Mouse (Mus musculus): ENCODE results near the gene Itgav. TPM values are rescaled to one million over a fixed set of nuclear protein-coding genes. Genes with fewer than 3 reads are reported as not detected.

Itgav gene
- polyA plus RNA-seq, 1 experiment from 2014 or later, result 36.7 TPM

DNA sequence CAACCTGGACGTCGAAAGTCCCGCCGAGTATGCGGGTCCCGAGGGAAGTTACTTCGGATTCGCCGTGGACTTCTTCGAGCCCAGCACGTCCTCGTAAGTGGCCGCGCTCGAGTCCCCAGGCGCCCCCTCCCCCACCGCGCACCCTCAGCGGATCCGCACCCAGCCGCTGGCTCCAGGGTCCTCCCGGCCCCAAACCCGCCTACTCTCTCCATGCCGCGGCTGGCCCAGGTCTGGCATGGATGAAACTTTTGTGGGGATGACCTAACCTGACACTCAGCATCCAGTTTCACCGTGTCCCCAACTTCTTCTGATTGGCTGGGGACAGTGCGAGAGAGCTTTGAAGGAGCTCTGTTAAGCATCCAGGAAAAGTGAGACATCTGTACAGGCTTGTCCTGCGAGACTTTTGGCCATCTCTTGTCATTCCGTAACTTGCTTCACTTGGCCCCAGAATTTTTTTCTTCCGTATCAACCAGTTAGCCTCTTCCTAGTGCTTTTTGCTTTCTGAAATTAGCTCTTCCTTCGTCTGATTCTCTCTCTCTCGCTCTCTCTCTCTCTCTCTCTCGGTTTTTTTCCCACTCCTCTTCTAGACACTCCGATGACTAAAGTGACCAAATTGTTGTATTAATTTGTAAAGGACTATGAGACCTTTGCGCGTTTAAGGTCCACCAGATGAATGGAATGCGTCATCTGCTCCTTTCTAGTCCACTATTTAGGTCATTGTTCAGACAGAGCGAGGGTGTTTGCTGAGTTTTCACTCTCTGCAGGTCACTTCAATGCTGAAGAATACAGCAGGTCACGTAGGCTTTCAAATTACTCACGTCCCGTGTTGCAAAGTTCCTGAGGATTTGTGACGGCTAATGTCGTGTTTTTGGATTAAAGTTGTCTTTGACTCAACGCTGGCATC lies 882 bp downstream of the Itgav start:
- DNase-seq (ENCODE audit: low spot score), result no peak
- WGBS, result 4% methylated on average over 40 of the region's 44 CpGs
- Histone ChIP-seq H3K9ac (peak overlapping the region; percentile 77), H3K36me3 (replicated peaks; ENCODE audit: control insufficient read depth, insufficient read depth) (no peaks in the 10 kb centered on the region), H3K9me3 (ENCODE audit: control insufficient read depth, low read length) (no peaks in the 10 kb centered on the region), H3K27ac (peak overlapping the region; percentile 82), H3K27me3 (ENCODE audit: control insufficient read depth, insufficient read depth, low read length) (peaks cover 5% of the 10 kb centered on the region; the same call in 1 of the 2 replicates), H3K4me3 (replicated peaks; ENCODE audit: low read length) (peak overlapping the region; percentile 82), H3K4me2 (replicated peaks) (peak overlapping the region; percentile 97), H3K4me1 (replicated peaks; ENCODE audit: control insufficient read depth, insufficient read depth, low read length) (peaks cover 13% of the 10 kb centered on the region)
- peak; percentile 45 for ATAC-seq (ENCODE audit: low FRiP score)

DNA sequence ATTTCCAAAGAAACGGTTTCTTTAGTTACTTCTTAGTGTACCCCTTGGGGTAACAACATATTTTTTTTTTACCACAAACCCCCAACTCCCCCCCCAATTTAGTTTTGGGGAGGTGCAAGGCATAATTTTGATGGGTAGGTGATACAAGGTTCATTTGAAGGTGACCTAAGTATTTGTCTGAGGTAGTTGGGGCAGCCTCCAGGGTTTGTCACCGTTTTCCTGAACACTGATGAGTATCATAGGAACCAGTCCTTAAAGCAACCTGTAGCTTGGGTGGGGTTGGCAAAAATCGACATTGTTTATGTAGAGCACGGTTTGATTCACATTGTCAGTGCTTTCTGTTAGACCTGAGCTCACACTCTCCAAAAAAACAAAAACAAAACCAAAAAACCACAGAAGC lies 1.6 kb downstream of the Itgav start:
- Histone ChIP-seq H3K36me3 (replicated peaks; ENCODE audit: control insufficient read depth, insufficient read depth) (no peaks in the 10 kb centered on the region), H3K4me2 (replicated peaks) (peak overlapping the region; percentile 97), H3K9ac (no peak overlapping the region), H3K27ac (no peak overlapping the region), H3K4me3 (replicated peaks; ENCODE audit: low read length) (peak overlapping the region; percentile 82), H3K27me3 (ENCODE audit: control insufficient read depth, insufficient read depth, low read length) (peaks cover 5% of the 10 kb centered on the region; the same call in 1 of the 2 replicates), H3K9me3 (ENCODE audit: control insufficient read depth, low read length) (no peaks in the 10 kb centered on the region), H3K4me1 (replicated peaks; ENCODE audit: control insufficient read depth, insufficient read depth, low read length) (peaks cover 13% of the 10 kb centered on the region)
- WGBS, result 74% methylated on average over 4 of the region's 4 CpGs
- ATAC-seq (ENCODE audit: low FRiP score) (no peak), DNase-seq (ENCODE audit: low spot score) (no peak)

DNA sequence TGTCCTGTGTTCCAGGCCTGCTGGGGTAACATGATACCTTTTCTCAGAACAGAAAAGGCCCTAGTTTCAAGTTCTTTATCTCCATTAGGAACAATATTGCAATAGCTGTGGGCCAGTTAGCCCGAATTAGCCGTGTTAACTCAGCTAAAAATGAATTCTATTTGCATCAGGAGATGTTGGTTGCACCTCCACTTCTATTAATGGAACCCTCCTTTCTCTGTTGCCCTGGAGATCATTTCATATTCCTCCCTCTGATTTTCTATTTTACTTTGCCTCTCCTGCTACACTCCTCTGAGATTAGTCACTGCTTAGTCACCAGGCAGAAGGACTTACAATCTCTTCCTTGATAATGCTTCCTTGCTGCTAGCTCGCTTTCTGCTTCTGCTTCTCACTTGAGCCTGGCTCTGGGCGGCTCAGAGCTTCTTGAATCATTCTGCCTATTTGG lies 4.1 kb downstream of the Itgav start:
- no peaks in the 10 kb centered on the region for H3K36me3 ChIP-seq (replicated peaks; ENCODE audit: control insufficient read depth, insufficient read depth)
- H3K4me1 ChIP-seq (replicated peaks; ENCODE audit: control insufficient read depth, insufficient read depth, low read length), result peaks cover 9% of the 10 kb centered on the region
- H3K9me3 ChIP-seq (ENCODE audit: control insufficient read depth, low read length), result no peaks in the 10 kb centered on the region
- H3K4me2 ChIP-seq (replicated peaks), result no peak overlapping the region
- DNase-seq (ENCODE audit: low spot score), result no peak
- no peak for ATAC-seq (ENCODE audit: low FRiP score)
- H3K4me3 ChIP-seq (replicated peaks; ENCODE audit: low read length), result no peak overlapping the region
- no peak overlapping the region for H3K27ac ChIP-seq
- WGBS, result 84% methylated on average over 4 of the region's 4 CpGs
- H3K9ac ChIP-seq, result no peak overlapping the region
- peaks cover 5% of the 10 kb centered on the region; the same call in 1 of the 2 replicates for H3K27me3 ChIP-seq (ENCODE audit: control insufficient read depth, insufficient read depth, low read length)

DNA sequence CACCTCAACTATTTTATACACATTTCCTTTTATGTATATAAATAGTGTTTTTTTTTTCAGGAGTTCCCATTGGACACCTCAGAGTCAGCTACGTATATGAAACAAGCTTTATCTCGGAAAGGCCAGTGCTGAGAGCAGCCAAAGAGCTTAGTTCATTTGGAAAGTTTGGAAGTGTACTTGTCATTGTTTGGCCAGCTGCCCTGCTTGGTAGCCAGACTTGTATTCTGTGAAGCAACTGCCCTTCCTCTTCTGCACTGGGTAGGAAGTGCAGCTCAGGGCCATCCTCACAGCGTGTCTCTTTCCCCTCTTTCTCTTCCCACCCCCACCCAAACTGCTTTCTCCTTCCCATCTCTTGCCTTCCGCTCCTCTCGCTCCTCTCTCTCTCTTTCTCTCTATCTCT lies 5.1 kb downstream of the Itgav start:
- no peak for ATAC-seq (ENCODE audit: low FRiP score)
- H3K9ac ChIP-seq, result no peak overlapping the region
- peaks cover 7% of the 10 kb centered on the region for H3K4me1 ChIP-seq (replicated peaks; ENCODE audit: control insufficient read depth, insufficient read depth, low read length)
- no peaks in the 10 kb centered on the region for H3K9me3 ChIP-seq (ENCODE audit: control insufficient read depth, low read length)
- peaks cover 5% of the 10 kb centered on the region; the same call in 1 of the 2 replicates for H3K27me3 ChIP-seq (ENCODE audit: control insufficient read depth, insufficient read depth, low read length)
- no peak overlapping the region for H3K4me2 ChIP-seq (replicated peaks)
- WGBS, result 71% methylated on average over 5 of the region's 5 CpGs
- no peak overlapping the region for H3K4me3 ChIP-seq (replicated peaks; ENCODE audit: low read length)
- no peak for DNase-seq (ENCODE audit: low spot score)
- H3K27ac ChIP-seq, result no peak overlapping the region
- H3K36me3 ChIP-seq (replicated peaks; ENCODE audit: control insufficient read depth, insufficient read depth), result no peaks in the 10 kb centered on the region

DNA sequence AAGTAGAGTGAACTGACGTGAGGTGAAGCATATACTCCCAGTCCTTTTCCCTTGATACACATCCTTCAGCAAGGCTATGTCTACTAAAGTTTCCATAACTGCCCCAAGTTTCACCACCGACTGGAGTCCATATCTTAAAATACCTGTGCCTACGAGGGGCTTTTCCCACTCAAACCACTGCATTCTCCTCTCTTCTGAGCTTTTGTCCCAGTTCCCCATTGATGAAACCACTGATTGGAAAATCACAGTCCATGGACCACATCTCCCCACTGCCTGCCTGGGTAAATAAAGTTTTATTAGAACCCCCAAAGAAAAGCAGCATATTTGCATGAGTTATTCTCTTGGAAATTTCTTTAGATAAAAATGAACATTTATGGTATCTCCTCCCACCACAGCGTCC lies 8.7 kb downstream of the Itgav start:
- Histone ChIP-seq H3K4me3 (replicated peaks; ENCODE audit: low read length) (no peak overlapping the region), H3K9ac (no peak overlapping the region), H3K4me1 (replicated peaks; ENCODE audit: control insufficient read depth, insufficient read depth, low read length) (no peaks in the 10 kb centered on the region), H3K27me3 (ENCODE audit: control insufficient read depth, insufficient read depth, low read length) (no peaks in the 10 kb centered on the region), H3K4me2 (replicated peaks) (no peak overlapping the region), H3K27ac (no peak overlapping the region), H3K36me3 (replicated peaks; ENCODE audit: control insufficient read depth, insufficient read depth) (no peaks in the 10 kb centered on the region), H3K9me3 (ENCODE audit: control insufficient read depth, low read length) (no peaks in the 10 kb centered on the region)
- no peak for ATAC-seq (ENCODE audit: low FRiP score)
- 89% methylated on average over 4 of the region's 4 CpGs for WGBS
- no peak for DNase-seq (ENCODE audit: low spot score)

DNA sequence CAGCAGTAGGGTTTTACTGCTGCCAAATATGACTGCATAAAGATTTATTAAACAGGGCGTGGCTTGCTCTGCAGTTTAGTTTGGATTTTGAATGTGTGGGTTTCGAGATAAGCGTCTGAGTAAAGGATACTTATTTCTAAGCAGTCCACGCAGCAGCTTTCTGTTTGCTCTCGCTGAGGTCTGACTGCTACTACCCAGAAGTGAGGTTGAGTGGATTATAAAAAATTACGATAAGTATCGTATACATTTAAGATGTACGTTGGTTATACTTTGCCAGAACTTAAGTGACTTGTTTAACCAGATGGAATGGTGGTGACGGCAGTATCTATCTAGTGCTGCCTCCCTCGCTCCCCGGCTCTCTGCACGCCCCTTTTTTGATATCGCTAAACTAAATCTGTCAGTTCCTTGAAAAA lies 9.8 kb downstream of the Itgav start:
- no peaks in the 10 kb centered on the region for H3K36me3 ChIP-seq (replicated peaks; ENCODE audit: control insufficient read depth, insufficient read depth)
- DNase-seq (ENCODE audit: low spot score) (no peak), ATAC-seq (ENCODE audit: low FRiP score) (no peak)
- no peaks in the 10 kb centered on the region for H3K4me1 ChIP-seq (replicated peaks; ENCODE audit: control insufficient read depth, insufficient read depth, low read length)
- H3K9me3 ChIP-seq (ENCODE audit: control insufficient read depth, low read length), result no peaks in the 10 kb centered on the region
- H3K9ac ChIP-seq, result no peak overlapping the region
- no peaks in the 10 kb centered on the region for H3K27me3 ChIP-seq (ENCODE audit: control insufficient read depth, insufficient read depth, low read length)
- H3K27ac ChIP-seq, result no peak overlapping the region
- no peak overlapping the region for H3K4me2 ChIP-seq (replicated peaks)
- H3K4me3 ChIP-seq (replicated peaks; ENCODE audit: low read length), result no peak overlapping the region
- WGBS, result 94% methylated on average over 13 of the region's 13 CpGs

DNA sequence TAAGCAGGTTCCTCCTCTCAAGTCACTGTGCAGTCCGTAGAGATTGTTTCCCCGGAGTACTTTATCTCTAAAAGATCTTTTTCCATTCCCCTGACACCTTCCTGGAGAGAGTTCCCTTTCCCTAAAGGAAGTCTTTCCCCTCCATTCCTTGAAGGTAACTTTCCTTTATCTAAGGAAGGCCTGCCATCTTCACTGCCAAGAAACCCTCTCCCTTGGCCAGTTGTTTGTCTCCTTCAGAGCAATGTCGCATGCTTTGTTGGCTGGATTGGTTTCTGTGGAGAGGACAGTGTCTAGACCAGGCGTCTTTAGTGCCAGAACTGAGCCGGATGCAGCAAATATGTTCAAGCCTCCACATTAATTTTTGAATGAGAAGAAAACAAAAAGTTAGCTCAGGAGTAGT lies 11.1 kb downstream of the Itgav start:
- Histone ChIP-seq H3K4me2 (replicated peaks) (no peak overlapping the region), H3K4me3 (replicated peaks; ENCODE audit: low read length) (no peak overlapping the region), H3K9me3 (ENCODE audit: control insufficient read depth, low read length) (no peaks in the 10 kb centered on the region), H3K27ac (no peak overlapping the region), H3K4me1 (replicated peaks; ENCODE audit: control insufficient read depth, insufficient read depth, low read length) (no peaks in the 10 kb centered on the region), H3K36me3 (replicated peaks; ENCODE audit: control insufficient read depth, insufficient read depth) (no peaks in the 10 kb centered on the region; the same call in 1 of the 2 replicates), H3K9ac (no peak overlapping the region), H3K27me3 (ENCODE audit: control insufficient read depth, insufficient read depth, low read length) (no peaks in the 10 kb centered on the region)
- DNase-seq (ENCODE audit: low spot score) (no peak), ATAC-seq (ENCODE audit: low FRiP score) (no peak)
- WGBS, result 89% methylated on average over 5 of the region's 5 CpGs

DNA sequence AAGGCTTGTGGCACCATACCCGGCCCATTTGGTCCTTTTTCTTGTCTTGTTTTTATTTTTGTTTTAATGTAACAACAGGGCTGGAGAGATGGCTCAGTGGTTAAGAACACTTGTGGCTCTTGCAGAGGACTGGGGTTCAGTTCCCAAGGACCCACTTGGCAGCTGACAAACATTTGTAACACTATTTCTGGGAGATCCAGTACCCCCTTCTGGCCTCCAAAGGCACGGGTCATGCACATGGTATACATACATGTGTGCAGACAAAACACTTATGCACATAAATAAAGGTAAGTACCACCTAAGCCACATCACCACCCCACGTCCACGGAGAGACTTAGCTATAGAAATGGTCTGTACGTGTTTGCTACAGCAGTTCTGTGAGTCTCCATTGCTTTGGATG lies 12.6 kb downstream of the Itgav start:
- Histone ChIP-seq H3K27me3 (ENCODE audit: control insufficient read depth, insufficient read depth, low read length) (no peaks in the 10 kb centered on the region), H3K4me2 (replicated peaks) (no peak overlapping the region), H3K4me3 (replicated peaks; ENCODE audit: low read length) (no peak overlapping the region), H3K9me3 (ENCODE audit: control insufficient read depth, low read length) (no peaks in the 10 kb centered on the region), H3K36me3 (replicated peaks; ENCODE audit: control insufficient read depth, insufficient read depth) (no peaks in the 10 kb centered on the region; the same call in 1 of the 2 replicates), H3K4me1 (replicated peaks; ENCODE audit: control insufficient read depth, insufficient read depth, low read length) (no peaks in the 10 kb centered on the region), H3K9ac (no peak overlapping the region), H3K27ac (no peak overlapping the region)
- ATAC-seq (ENCODE audit: low FRiP score) (no peak), DNase-seq (ENCODE audit: low spot score) (no peak)
- 95% methylated on average over 5 of the region's 5 CpGs for WGBS

DNA sequence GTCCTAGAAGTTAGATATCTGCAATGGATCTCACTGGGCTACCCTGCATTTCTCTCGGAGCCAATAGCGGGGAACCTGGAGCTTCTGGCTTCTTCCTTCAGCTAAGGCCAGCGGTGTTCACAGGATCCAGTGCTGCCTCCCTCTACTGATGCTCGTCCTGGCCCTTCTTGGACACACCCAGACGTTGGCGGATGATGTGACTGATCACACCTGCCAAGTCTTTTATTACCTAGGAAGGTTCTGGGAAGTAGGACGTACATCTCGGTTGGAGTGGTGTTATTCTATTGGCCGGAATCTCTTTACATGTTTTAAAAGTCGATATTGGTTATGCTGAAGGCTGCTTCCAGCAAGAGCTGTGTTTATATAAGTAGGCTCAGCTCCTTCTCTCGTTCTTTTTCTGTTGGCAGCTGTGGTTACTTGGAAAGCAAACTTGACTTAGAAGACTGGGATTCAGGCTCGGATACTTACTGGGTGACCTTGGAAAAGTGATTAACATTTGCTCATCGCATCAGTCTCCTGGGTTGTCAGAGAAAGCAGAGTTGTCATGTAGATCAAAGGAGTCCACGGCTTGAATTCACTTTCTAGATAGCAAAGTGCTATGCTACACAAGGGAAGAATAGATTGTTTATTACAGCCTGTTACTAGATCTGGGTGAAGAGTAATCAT lies 14.5 kb downstream of the Itgav start:
- DNase-seq (ENCODE audit: low spot score) (no peak), ATAC-seq (ENCODE audit: low FRiP score) (no peak)
- WGBS, result 87% methylated on average over 14 of the region's 14 CpGs
- Histone ChIP-seq H3K4me2 (replicated peaks) (no peak overlapping the region), H3K4me3 (replicated peaks; ENCODE audit: low read length) (no peak overlapping the region), H3K9ac (no peak overlapping the region), H3K27me3 (ENCODE audit: control insufficient read depth, insufficient read depth, low read length) (no peaks in the 10 kb centered on the region), H3K9me3 (ENCODE audit: control insufficient read depth, low read length) (no peaks in the 10 kb centered on the region), H3K27ac (no peak overlapping the region), H3K36me3 (replicated peaks; ENCODE audit: control insufficient read depth, insufficient read depth) (no peaks in the 10 kb centered on the region; the same call in 1 of the 2 replicates), H3K4me1 (replicated peaks; ENCODE audit: control insufficient read depth, insufficient read depth, low read length) (no peaks in the 10 kb centered on the region)
